Mouse (Mus musculus): ENCODE measurements around the gene Stx18.

Gene Stx18

GRCm38 (mm10) chr5:38080472-38080871, 41.9 kb downstream of the Stx18 start:
- DNase-seq (ENCODE audit: inconsistent ontology term), result no peak

GRCm38 (mm10) chr5:38082589-38082988, 44.0 kb downstream of the Stx18 start:
- DNase-seq (ENCODE audit: inconsistent ontology term), result peak; percentile 44

GRCm38 (mm10) chr5:38083362-38083761, 44.8 kb downstream of the Stx18 start:
- no peak for DNase-seq (ENCODE audit: inconsistent ontology term)

- DNase-seq (ENCODE audit: inconsistent ontology term), result no peak
Observed at GRCm38 (mm10) chr5:38084616-38085015, 46.1 kb downstream of the Stx18 start.

DNA sequence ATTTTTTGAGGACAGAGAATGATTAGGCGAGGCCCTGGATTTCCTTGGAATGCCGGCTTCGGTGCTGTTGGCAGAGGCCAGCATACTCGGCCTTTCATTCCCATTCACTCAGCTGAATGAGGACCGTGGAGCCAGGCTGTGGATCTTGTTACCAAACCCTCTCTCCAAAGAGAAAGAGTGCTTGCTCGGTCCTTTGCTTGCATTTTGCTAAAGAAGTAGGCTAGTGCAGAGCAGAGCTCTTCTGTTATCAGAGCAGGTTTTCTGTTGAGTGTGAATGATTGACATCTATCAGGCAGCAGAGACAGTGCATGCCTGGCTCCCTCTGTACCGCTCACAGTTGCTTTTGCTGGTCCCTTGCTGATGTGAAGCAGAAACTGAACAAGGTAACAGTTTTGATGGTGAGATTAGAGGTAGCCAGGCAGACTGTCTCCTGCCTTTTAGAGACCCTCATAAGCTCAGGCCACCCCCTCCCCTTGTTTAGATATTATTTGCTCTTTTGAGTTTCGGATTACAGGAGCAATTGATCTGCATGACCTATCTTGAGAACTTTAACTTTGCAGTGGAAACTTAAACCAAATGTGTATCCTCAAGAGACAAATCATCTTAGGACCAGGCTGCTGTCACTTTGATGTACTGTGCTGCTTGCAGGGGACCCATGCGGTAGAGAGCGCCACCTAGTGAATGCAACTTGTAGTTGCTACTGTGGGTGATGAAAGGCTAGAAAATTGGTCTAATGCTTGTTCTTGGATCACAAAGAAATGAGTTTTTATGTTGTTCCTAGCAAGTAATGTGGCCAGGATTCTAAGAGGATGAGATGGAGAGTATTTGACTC, 47.2 kb downstream of the Stx18 start:
- DNase-seq (ENCODE audit: inconsistent ontology term), result peak; percentile 60

GRCm38 (mm10) chr5:38090111-38090510, 51.6 kb downstream of the Stx18 start:
- no peak for DNase-seq (ENCODE audit: inconsistent ontology term)

DNA sequence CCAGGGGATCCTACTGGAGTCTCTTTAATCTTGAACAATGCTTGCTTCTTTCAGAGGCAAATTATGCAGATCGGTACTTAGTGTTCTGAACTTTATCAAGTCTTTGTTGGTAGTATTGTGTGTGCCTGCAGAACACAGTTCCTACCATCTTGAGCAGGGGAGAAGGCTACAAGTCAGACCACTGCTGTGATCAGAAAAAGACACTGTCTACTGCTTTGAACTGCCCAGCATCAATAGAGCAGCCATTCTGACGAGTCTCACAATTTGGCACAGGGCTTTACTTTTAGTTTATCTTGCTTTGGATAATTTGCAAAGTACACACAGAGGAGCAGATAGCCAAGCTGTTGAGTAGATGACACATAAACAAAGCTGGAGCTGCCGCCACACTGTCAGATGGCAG, 52.0 kb downstream of the Stx18 start:
- DNase-seq (ENCODE audit: inconsistent ontology term), result no peak

DNA sequence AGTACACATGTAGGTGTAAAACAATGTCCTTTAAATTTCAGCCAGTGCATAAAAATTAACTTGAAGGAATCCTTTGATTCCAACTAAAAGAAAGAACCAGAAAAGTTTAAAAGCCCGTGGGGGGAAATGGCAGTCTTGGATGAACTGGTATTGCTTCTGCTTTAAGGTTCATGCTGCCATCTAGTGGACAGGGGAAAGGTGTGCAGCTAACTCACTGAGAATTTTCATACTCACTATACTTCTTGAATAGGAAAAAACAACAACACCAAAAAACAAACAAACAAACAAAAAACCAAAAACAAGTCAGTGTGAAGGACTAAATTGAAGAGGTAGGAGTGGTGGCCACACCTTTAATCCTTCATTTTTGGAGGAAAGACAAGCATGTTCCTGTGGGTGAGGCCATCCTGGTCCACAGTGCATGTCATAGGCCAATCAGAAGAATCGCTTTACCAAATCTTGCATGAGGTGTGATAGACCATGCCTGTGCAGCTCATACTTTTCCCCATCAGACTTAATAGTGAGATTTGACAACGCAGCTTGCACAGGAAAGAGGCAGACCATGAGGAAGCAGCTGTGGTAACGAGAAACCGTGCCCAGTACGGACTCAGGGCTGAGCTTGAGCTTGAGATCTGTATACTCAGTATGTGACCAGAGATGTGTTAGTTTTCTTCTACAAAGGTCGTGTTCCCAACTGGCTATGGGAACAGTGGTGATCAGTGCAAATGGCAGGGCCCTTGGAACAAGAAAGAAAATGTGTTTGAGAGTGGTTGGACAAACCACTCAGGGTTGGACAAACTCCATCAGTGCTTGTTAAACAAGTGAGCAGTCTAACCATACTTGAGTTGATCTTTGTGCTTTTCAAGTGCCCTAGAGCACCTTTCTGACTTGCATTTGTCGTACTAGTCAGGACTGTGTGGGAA, 52.8 kb downstream of the Stx18 start:
- peak; percentile 27 for DNase-seq (ENCODE audit: inconsistent ontology term)

DNA sequence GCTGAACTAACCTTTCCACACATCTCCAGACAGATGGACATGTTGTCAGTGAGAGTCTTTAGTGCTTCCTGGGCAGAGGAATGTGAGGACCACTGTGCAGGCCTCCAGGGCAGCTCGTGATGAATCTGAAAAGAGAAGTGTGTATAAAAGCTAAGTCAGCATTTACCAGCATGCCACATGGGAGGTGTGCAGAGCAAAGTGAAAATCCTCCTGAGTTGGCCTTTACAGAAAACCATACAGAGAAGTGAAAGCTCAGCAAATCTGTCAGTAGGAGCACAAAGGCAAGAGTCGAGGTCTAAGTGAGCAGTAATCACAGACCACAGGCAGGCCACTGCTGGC, 53.4 kb downstream of the Stx18 start:
- no peak for DNase-seq (ENCODE audit: inconsistent ontology term)

DNA sequence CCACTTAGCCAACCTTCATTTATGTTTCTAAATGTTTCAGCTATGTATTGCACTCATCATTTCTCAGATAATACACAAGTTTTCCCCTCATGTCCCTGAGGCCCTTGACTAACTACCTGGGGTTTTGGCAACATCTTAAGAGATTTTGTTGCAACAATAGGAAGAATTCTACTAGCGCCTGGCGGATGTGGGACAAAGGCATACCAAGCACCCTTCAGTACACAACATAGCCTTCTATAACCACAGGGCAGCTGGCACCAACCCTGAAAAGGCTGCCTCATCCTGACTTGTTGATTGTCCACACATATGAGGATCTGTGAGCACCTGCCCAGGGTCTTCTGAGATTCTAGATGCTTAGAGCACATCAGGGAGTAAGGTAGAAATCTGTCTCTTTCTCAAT, 55.8 kb downstream of the Stx18 start:
- DNase-seq (ENCODE audit: inconsistent ontology term), result no peak

- no peak for DNase-seq (ENCODE audit: inconsistent ontology term)
Observed at GRCm38 (mm10) chr5:38097501-38098093, 59.1 kb downstream of the Stx18 start.

- no peak for DNase-seq (ENCODE audit: inconsistent ontology term)
Observed at GRCm38 (mm10) chr5:38099139-38099676, 60.7 kb downstream of the Stx18 start.

- no peak for DNase-seq (ENCODE audit: inconsistent ontology term)
Observed at GRCm38 (mm10) chr5:38102945-38103344, 64.4 kb downstream of the Stx18 start.

GRCm38 (mm10) chr5:38106080-38106697, 67.6 kb downstream of the Stx18 start:
- no peak for DNase-seq (ENCODE audit: inconsistent ontology term)

DNA sequence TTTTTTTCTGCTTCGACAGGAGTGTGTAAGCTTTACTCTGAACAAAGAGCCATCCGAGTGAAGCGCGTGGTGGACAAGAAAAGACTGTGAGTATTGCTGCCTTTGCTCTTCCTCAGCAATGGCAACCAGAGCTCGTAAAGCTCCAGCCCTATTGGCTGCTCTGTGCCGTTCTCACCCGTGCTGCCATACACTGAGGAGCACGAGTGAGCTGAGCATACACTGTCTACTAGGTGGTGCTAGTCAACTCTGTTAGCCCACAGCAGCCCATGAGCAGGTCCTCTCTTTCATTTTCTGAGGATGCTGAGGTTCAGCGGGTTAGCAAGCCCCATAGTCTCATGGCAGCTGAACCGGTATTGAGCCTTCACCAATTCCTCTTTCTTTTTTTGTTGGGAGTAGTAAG, 68.3 kb downstream of the Stx18 start:
- no peak for DNase-seq (ENCODE audit: inconsistent ontology term)

DNA sequence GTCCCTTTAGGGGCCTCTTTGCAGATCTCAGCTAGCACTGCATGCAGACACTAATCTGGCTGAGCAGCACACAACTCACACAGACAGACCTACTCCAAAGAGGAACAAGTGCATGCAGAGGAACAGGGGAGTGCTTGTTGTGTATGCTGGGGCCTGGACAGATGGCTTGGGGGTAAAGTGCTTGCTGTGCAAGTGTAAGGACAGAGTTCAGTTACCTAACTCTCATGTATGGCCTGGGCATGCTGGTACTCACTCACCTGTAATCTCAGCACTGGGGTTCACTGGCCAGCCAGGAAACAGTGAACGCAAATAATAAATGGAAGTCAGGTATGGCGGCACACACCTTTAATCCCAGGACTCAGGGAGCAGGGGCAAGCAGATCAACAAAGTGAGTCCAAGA, 76.0 kb downstream of the Stx18 start:
- no peak for DNase-seq (ENCODE audit: inconsistent ontology term)

GRCm38 (mm10) chr5:38117056-38117455, 78.5 kb downstream of the Stx18 start:
- no peak for DNase-seq (ENCODE audit: inconsistent ontology term)

GRCm38 (mm10) chr5:38119268-38119667, 80.7 kb downstream of the Stx18 start:
- DNase-seq (ENCODE audit: inconsistent ontology term), result no peak

DNA sequence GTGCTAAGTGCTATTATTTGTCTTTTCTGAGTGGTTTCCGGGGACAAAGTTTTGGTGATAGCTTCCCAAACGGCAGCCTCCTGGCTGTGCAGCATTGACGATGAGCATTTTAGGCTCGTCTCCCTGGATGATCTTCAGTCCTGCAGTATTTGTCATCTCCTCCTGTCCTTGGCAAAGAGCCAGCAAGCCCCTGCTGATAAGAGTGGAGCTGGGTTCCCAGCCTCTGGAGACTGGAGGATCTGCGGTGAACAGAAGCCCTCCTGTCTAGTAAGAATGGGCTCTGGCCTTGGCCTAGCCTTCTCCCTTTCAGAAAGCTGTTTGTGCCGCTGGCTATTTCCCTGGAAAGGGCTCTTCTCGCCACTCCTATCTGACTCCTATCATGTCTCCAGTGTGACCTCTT, 83.2 kb downstream of the Stx18 start:
- no peak for DNase-seq (ENCODE audit: inconsistent ontology term)

DNA sequence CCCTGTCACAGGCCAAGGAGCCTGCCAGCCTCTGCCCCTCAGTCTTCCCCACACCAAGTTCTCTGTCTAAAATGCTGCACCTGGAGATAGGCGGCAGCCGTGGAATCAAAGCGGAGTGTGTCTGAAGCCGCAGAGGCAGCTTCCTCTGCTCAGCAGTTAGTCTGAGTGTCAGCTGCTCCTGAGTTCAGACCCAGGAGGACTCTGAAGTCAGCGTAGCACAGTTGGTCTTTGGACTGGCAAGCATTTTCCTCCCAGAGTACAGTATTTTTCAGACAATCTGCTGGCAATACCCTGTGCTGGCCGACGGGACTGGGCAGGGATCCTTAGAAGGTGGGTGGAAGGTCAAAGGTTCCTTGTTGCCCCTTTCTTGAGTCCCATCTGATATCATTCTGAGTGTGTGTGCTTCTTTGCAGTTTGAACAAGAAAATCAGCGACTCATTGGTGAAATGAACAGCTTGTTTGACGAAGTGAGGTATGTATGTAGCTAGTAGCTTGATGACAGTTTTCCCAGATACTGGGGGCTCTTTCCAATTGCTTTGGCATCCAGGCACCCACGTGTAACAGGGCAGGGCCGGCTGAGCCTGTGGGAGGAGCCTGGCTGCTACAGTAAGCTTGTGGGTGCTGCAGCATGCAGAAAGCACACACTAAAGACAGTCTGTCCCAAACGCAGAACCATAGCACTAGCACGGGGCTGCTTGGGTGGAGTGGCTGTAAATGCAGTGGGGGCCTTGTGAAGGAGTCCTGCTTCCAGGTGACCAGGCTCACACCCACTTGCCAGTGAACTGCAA, 88.2 kb downstream of the Stx18 start:
- DNase-seq (ENCODE audit: inconsistent ontology term), result no peak

DNA sequence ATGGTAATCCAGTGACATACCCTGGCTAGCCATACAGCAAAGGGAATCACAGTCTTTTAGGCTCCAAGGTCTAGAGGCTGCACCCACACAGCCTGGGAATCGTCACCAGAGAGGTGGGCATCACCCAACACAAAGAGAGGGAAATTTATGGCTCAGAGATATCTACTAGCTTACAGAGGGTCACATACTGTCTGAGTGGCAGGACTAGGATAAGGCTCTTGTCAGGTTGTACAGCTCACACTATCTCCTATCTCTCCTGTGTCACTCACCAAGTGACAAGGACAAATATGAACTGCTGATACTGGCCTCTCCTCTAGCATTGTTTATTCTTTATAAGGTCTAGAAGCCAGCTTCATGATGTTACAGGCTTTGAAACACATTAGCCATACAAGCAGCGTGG, 90.8 kb downstream of the Stx18 start:
- DNase-seq (ENCODE audit: inconsistent ontology term), result no peak
